Mouse (Mus musculus): Measurements from ENCODE around the gene Nlrp6.

- no peak for TF ChIP-seq CTCF (IDR thresholded peaks at IDR 0.05; ENCODE audit: low read depth, low read length)
- TF ChIP-seq GATA1 (IDR thresholded peaks at IDR 0.05; ENCODE audit: borderline replicate concordance, low read length) = no peak
Measured at GRCm38 (mm10) chr7:140961416-140961815, 40.7 kb downstream of the Nlrp6 start.
